Mouse (Mus musculus) stomach, adult 2 months (tissue): Measurements from ENCODE around the gene Cyyr1. TPM values are rescaled to one million over a fixed set of nuclear protein-coding genes. Genes with fewer than 3 reads are reported as not detected.

Experiments
- polyA plus RNA-seq: library from polyadenylated mRNA; depleted of rRNA; stranded (reverse); fragments of >200 nt; gene quantifications from 2 replicates; pipeline ENCODE4 v1.2.3, GENCODE M21; 2012; rRNA removed

Gene Cyyr1
- 3.2 and 7.2 TPM in 2 replicates for polyA plus RNA-seq

GRCm38 (mm10) chr16:85553297-85553696 lies at the start of gene Cyyr1:
Gene Cyyr1 (minus strand): TSS chr16:85553397.

Other genes starting within 250 kb of the Cyyr1 start
- gene Adamts1, start 249.7 kb upstream of the Cyyr1 start, polyA plus RNA-seq = 2.1 and 4.9 TPM in 2 replicates